Mouse (Mus musculus) erythroblast, embryonic 14.5 days (primary cell): ENCODE results near the gene Mog.

Experiments
- GATA1 ChIP-seq: IDR thresholded peaks from 2 replicates; pipeline ENCODE4 v1.6.1; 2012; ENCODE audit warnings: low read length, inconsistent platforms, mixed read lengths
- TAL1 ChIP-seq: IDR thresholded peaks from 3 replicates; pipeline ENCODE4 v1.6.1; 2012; ENCODE audit warnings: low read length, inconsistent platforms, mixed read lengths

DNA sequence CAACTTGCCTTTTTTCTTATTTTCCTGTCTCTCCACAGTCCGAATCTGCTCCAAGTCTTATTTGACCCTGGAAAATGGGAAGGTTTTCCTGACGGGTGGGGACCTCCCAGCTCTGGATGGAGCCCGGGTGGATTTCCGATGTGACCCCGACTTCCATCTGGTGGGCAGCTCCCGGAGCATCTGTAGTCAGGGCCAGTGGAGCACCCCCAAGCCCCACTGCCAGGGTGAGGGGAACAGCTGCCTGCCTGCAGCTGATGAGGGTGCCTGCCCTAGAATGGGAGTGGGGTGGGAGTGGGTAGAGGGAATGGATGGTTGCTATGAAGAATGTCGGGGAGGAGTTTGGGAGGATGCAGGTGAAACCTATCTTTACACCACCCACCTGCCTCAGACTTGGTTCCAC lies 25.2 kb upstream of the Mog start:
- TF ChIP-seq GATA1: no peak
- no peak for TF ChIP-seq TAL1
